Mouse (Mus musculus) embryo, embryonic 10.5 days (tissue): ENCODE results near the gene Rbfox2.
A peak's percentile ranks its signal among the peaks of the same experiment; 100 is the strongest.

Experiments used
- DNase-seq: peaks from one replicate; pipeline ENCODE4 v3.0.0-alpha.2; 2015; ENCODE audit warnings: low spot score

Gene Rbfox2

DNA sequence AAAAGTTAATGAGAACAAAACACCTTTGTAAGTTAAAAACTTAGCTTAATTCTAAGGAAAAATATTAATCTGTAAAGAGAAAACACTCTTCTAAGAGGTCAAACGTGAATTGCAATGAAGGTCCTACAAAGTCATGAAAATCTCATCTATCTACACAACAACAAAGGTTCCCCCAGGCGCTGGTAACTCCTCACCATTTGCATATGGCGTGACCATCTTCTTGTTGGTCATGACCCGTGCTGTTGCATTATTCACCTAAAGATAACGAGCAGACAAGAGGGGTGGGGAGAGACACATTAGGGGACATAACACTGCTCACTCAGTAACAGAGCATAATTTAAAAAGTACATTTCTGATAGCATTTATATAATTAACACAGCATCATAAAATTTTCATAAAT lies 204.1 kb downstream of the Rbfox2 start:
- no peak for DNase-seq

DNA sequence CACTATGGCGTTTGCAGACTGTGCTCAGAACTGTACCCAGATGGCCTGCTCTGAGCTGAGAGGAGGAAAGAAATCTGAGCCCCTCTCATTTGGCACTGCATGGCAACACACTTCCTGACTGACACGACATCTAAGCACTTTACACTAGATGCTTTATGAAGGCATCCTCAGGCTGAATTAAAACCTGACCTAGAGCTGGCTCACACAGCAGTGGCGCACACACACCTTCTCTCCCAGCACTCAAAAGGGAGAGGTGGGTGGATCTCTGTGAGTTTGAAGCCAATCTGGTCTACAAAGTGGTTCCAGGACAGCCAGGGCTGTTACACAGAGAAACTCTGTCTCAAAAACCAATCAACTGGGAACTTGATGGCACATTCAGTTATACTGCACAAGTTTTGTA lies 207.0 kb downstream of the Rbfox2 start:
- no peak for DNase-seq

DNA sequence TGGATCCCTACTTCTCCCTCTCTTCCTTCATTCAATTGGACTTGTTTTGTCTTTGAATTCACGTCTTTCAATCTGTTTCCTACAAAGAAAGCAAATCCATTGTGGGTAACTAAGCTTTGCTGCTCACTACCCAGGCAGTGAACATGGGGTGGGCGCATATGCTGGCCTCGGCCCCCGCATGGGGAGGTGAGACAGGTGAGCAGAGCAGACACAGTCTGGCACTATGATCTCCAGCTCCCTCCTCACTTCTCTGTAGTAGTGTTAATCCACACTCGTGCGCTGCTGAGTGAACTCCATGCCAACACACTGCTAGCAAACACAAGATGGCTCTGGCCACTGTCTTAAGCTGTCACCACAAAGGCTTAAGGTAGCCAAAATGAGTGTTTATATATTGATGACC lies 209.4 kb downstream of the Rbfox2 start:
- DNase-seq = no peak

DNA sequence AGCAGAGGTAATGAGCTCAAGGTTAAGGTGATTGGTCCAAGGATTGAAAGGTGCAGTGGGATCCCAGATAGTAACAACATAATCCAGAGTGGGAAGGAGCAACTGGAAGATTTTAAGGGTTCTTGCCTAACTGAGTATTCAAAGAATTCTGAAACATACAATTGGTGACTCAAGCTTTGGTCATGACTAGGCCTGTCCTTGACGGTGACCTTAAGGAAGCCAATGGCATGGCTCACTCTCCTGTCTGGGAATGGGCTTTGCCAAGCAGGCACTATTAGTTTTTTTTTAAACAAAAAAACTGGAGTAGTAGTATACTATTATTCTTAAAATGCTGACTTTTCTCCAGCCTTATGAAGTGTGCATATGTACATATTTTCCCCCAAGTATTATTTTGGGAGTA lies 211.6 kb downstream of the Rbfox2 start:
- DNase-seq = no peak

DNA sequence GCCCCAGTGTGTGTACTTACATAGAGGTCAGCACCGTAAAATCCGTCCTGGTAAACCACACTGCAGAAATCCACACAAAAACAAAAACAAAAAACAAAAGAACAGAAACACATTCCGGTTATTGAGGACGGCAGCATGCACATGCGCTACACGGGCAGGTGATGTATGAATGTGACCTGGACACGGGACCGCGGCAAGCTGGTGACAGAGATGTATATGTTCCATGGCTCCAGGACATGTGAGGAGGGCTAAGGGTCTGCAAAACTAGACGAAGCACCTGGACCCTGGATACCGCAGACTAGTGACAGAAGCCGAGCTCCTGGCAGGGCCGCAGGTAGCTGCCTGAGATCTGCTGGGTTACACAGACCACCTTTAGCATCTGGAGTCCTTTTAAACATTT lies 212.4 kb downstream of the Rbfox2 start:
- no peak for DNase-seq

DNA sequence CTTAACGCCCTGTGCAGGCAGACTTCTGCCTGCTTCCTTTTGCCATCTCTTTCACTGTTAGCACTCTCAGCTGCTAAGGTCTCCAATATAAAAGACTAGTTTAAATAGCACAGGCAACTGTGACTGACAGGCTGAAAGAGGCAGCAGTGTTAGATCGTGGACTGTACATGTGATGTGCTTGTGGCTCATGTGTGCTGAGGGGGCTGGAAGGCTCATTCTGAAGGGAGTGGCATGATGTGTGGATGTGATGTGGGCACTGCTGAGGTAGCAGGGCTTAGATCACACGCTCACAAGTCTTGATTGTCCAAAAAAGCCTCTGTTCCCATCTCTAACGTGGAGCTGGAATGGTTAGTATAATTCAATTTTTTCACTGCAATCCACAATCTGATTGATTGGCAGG lies 215.4 kb downstream of the Rbfox2 start:
- DNase-seq = no peak

DNA sequence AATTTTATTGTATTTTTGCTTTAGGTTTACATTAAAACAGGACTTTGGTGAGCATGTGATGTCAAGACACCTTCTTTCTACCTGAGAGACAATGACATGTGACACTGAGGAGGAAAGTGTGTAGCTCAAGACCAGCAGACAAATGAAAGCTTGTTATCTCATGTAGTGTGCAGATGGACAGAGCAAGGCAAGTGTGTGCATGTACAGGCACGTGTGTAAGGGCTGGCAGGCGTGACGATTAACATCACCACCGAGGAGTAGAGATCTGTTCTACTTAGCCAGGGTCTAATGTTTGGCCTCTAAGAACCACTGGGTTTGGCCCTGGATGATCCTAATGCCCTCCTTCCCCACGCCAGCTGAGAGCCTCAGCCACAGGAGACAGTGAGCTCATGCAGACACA lies 216.3 kb downstream of the Rbfox2 start:
- DNase-seq = no peak

DNA sequence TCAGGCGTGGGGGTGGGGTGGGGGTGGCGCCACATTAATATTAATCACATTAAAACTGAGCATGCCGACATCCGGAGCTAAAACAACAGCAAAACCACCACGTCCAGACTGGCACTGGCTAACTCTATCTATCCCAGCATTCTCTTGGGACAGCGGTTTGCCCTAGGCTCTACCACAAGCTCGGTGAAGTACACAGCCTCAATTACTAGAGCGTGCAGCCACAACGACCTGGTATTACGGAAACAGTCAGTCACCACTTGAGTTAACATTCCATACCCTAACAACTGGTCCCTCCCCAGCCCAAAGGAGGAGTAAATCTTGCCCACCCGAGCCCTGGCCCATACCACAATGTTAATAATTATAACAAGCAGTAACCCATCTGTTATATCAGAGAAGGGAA lies 217.6 kb downstream of the Rbfox2 start:
- no peak for DNase-seq

DNA sequence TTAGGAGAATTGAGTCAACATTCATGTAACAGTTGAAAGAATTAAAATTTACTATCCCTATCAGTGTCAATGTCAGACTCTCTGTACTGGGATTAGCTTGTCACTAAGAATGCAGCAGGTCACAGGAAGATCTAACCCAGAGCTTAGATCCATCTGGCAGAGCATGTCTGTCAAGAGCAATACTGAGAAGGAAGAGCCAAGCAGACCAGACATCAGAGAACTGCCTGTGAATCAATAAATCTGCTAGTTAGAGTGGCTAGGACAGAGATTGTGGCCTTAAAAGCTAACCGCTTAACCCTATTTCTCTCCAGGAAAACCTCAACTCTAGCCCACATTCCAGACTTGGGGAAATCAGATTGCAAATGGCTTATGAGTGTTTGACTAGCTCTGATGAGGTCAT lies 220.3 kb downstream of the Rbfox2 start:
- no peak for DNase-seq

DNA sequence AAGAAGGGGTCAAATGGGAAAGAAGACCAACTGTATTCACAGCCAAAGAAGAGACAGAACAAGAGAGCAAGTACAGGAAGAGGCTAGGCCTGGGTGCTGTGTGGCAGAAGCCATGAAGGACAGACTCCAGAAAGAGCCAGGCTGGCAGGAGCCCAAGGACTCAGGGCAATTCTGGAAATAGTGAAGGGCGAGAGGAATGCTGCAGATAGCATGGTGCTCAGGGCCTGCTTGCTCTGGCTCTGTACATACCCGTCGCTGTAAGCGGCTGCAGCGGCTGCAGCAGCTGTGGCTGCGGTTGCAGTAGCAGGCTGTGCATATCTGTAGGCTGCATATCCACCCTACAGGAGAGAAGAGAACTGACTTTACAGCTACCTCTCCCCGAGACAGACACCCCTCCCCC lies 221.0 kb downstream of the Rbfox2 start:
- no peak for DNase-seq

DNA sequence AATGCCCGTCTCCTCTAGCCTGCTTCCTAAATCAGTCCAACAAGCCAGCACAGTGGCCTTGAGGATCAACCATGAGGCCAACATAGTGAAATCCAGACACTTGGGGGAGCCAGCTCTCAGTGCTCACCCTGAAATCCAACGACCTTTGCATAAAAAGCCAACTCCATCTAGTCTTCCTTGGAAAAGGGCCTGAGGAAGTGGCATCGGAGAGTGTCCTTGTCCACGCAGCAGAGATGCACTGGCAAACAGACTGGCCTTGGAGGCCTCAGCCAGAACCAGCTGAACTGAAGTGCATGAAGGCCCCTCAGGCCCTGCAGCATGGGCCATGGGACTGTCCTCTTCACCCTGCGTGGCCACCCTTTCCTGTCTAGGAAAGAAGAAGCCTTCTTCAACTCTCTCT lies 225.3 kb downstream of the Rbfox2 start:
- no peak for DNase-seq

DNA sequence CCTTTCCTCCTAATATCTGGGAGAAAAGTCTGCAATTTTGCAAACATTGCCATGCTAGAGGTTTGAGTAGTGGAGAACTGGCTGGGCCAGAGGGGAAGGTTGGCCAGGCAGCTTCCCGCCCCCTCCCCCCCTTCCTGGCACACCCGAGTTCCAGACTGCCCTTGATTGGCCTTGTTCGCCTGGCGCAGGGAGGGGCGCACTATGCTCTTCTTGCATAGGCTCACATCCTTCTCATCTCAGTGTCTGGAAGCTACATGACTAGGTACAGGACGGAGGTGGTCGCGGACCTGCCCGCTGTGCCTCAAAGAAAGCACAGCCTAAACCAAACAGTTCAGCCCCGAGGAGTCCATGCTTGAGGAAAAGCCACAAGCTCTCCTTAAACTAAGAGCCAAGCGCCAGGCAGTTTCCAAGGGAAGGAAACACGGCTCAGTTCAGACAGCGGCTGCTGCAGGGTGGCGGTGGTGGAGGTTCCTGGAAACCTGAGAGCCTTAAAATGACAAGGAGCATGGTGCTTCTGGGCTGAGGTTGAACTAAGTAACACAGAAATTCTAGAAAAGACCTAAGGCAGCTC lies 226.0 kb downstream of the Rbfox2 start:
- no peak for DNase-seq

DNA sequence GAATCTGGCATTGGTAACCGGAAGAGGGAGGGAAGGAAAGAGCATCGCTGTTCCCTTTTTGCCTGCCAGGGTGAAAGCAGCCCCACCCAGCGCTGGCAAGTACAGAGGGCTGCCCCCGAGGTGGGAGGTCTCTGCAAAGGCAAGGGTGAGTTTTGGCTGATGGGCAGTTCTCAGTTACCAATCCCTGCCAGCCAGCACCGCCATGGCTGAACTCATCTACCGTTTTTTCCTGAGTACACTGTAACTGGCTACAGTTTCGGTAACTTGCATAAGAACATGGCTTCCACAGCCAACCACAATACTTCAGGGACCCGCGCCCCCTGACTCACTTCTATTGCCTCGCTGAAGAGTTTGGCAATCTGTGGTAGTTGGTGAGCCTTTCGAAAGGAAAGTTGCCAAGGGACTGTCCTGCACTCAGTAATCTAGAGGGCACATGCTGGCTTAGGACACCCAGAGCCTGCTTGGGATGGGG lies 226.9 kb downstream of the Rbfox2 start:
- DNase-seq = no peak

DNA sequence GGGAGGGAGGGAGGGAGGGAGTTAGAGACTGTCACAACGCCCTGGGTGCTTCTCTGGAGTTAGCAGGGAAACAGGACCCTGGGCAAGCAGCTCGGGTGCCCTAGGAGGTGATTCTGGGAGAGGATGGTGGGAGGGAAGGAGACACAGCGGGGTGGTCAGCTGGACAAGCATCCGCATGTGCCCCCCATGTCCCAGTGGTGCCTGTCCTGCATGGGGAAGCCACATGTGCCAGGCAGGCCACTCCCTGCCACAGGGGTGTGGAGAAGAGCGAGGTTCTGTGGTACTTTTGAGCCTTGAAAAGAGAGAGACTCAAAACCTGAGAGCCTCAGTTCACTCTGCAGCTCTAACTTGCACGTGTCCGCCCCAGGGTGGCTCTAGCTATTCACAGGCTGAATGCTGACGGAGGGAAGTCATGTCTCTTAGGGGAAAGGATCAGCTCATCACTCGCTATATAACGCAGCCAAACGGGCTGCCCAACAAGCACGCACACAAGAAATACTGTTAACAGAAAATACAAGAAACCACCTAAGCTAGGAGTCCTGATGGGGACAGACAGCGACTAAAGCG lies 227.5 kb downstream of the Rbfox2 start:
- DNase-seq = no peak

DNA sequence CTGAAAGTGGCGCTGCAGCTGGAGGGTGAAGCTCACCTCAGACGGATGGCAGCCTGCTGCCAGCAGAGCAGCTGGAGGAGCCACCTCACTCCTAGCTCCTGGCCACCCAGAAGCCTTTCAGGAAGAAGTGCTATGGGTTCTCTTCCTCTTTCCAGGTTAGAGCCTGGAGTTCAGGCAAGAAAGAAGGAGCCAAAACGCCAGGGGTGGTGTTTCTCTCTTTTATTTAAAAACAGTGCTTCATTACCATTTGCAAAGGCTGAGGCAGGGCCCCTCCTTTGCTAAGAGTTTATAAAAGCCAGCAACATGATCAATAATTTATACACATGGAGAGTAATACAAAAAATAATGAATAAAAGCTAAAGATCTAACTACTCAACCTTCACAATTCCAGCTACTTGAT lies 228.0 kb downstream of the Rbfox2 start:
- no peak for DNase-seq

DNA sequence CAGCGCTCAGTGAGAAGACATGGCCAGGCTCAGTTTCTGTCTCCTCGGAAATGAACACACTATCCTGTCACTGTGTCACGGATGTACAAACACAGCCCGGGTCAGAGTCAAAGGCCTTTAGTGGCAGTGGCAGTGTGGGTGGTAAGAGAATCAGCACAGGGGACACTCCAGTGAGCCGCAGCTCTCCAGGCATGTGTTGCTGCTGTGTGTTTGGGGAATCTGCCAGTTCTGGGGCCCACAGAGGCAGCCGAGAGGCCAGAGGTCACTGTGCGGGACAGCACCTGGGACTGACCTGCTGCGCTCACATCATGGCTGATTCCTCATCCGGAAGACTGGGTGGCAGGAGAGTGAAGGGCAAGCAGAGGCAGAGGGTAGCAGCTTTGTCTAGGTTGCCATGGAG lies 228.9 kb downstream of the Rbfox2 start:
- DNase-seq = no peak

DNA sequence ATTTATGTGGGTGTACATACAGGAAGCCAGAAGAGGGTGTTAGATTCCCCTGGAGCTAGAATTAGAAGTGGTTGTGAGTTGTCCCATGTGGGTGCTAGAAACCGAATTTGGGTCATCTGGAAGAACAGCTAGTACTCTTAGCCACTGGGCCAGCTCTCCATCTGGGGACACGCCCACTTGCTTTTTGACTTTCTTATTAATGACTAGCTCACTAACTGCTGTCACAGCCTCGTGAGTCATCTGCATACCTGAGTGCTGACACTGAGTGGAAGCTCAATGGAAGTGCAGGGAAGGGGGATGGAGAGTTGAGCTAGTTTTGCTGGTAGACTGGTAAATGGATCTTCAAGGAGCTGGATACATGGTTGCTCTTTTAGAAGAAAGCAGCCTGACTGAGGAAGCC lies 230.3 kb downstream of the Rbfox2 start:
- DNase-seq = no peak

DNA sequence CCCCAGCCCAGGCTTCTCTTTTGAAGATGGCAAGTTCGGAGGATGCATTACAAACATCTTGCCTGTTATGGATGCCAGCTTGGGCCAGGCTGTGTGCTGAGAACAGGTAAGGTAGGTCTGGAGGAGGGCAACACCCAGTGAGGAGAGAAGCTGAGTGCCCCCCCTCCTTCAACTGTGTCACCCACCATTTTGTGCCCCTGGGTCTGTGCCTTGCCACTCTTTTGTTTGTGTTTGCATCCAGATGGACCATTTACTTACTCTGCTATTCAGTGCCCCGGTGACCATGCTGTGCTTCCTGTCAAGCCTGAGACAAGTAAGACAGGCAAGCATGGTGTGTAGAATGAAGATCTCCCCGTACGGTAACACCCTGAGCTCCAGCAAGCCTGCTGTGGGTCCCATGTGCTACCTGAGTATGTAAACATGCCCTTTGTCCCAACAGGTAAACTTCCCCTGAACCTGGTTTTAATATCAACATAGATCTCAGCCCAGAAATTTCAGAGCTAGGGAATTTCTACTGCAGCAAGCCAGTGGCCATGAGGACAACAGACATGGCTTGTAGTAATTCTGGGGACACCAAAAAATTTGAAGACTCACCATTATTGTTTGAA lies 234.1 kb downstream of the Rbfox2 start:
- no peak for DNase-seq

DNA sequence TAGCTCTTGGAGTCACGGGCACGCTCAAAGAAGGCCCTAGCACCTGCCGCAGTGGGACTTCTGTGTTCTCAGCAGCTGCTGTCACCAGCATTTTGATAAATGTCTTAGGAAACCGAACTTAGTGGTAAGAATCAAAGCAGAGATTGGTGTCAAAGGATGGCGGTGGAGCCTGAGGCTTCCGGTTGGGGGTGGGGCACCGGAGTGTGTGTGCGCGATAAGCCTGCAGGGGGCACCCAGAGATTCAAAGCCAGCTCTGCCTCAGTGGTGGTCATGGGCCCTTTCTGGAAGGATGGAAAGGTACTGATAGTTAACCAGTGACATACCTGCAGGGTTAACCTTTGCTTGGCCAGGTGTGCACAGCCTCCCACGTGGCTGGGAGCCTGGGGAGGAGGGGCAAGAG lies 235.3 kb downstream of the Rbfox2 start:
- peak; percentile 63 for DNase-seq

DNA sequence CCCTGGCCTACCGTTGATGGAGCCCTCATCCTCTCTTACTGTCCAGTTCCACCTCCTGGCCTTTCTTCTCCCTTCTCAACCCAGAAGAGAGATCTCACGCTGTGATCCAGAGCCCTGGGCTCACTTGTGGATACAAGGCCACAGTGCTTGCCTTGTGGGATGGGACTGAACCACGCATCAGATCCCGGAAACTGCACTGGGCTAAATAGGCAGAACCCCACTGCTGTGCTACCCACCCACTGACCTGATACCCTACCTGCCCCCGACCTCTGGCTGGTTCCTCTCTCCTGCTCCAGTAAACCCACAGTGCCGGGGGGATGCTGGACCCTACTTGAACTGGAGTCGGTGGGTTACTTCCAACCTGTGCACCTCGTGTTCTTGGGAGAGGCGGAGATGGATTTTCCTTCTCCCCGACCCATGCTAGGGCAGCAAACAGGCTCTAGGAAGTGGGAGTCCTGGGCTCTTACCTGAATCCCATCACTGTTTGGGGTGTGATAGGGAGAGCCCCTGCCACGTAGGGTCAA lies 236.0 kb downstream of the Rbfox2 start:
- no peak for DNase-seq

DNA sequence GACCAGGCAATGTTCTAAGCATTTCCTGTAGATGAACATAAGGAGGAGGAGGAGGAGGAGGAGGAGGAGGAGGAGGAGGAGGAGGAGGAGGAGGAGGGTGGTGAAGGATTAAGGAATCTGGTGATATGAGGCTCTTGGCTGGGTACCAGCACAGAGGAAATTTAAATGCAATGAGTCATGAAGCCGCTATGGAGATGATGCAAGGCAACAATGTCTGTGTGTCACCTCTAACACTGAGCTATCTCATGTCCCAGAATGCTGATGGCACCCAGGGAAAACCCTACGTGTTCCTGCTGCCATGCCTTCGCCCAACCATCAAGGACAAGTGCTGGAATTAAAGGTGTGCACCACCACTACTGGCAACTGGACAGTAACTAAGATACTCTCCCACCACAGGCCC lies 237.8 kb downstream of the Rbfox2 start:
- DNase-seq = no peak

DNA sequence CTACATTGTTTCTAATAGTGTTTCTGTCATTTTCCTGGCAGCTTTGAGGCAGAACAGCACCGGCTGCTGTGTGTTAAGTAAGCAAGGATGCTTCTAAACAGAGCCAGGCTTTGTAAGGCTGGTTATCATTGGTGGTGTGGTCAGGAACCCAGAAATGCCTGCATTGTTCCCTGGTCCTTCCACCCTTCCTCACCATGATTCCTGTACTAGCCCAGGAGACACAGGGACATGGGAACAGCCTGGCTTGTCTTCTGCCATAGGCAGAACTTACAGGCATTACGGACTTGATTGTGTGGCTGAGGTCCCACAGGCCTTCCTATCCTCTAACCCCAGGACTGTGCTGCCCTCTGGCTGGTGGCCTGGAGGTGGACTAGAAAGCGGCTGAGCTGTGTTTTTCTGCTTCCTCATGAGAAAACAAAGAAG lies 238.4 kb downstream of the Rbfox2 start:
- DNase-seq = no peak

DNA sequence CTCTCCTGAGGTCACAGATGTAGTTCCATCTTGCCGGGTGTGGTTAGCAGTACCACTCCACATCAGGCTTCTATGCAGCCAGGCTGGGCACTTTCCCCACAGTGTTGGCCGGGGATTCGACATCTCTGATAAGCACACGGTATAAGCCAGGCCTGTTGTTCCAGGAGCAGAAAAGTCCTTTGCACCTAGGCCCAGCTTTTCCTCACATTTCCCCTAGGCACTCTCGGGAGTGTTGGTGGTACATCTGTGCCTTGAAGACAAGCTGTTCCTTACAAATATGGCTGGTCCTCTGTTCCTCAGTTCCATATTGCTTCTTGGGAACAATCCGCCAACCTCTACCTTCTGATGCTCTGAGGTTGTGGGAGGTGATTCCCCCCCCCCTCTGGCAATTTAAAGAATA lies 240.6 kb downstream of the Rbfox2 start:
- DNase-seq = no peak
